Mouse (Mus musculus) heart, embryonic 15.5 days (tissue): ENCODE measurements around the gene Oosp1. TPM values are rescaled to one million over a fixed set of nuclear protein-coding genes. Genes with fewer than 3 reads are reported as not detected.

ENCODE experiments used
- ATAC-seq: fragments of 200-750 bp; cut with Nextera tagmentation; replicated peaks from 2 replicates; pipeline ENCODE4 v1.8.0; 2017; ENCODE audit warnings: low read depth, moderate TSS enrichment; ENCODE audit not compliant: insufficient number of reproducible peaks, insufficient read depth, low FRiP score
- H3K27ac ChIP-seq: fragments of 300-500 bp; sonication (generic); 2 replicates; pipeline ENCODE4 v1.5.1; 2015; ENCODE audit warnings: mild to moderate bottlenecking, inconsistent platforms
- H3K27me3 ChIP-seq: fragments of 300-500 bp; sonication (generic); 2 replicates; pipeline ENCODE4 v1.6.1; 2015; ENCODE audit warnings: inconsistent platforms
- H3K36me3 ChIP-seq: fragments of 300-500 bp; sonication (generic); 2 replicates; pipeline ENCODE4 v1.6.1; 2015; ENCODE audit warnings: mild to moderate bottlenecking, inconsistent platforms
- H3K4me1 ChIP-seq: fragments of 300-500 bp; sonication (generic); replicated peaks from 2 replicates; pipeline ENCODE4 v1.6.1; 2015; ENCODE audit warnings: inconsistent platforms
- H3K4me2 ChIP-seq: fragments of 300-500 bp; sonication (generic); 2 replicates; pipeline ENCODE4 v1.6.1; 2015; ENCODE audit warnings: inconsistent platforms, mild to moderate bottlenecking, moderate library complexity
- H3K4me3 ChIP-seq: fragments of 300-500 bp; sonication (generic); 2 replicates; pipeline ENCODE4 v1.5.1; 2015; ENCODE audit warnings: mild to moderate bottlenecking, inconsistent platforms
- H3K9ac ChIP-seq: fragments of 300-500 bp; sonication (generic); 2 replicates; pipeline ENCODE4 v1.6.1; 2015; ENCODE audit warnings: mild to moderate bottlenecking, inconsistent platforms
- H3K9me3 ChIP-seq: fragments of 300-500 bp; sonication (generic); replicated peaks from 2 replicates; pipeline ENCODE4 v1.6.1; 2016; ENCODE audit warnings: inconsistent platforms
- WGBS: fragments of 180-500 bp; shearing (Covaris S2); methylation state at CpG from one replicate; pipeline ENCODE4 v1.1.7; 2015; ENCODE audit warnings: mixed read lengths; 5-methylcytosine and 5-hydroxymethylcytosine counted together
- polyA plus RNA-seq: library from polyadenylated mRNA; unstranded; fragments of >200 nt; fragmentation: Nextera tagmentation; extraction: Ambion mirVana; gene quantifications from 2 replicates; pipeline ENCODE4 v1.2.1, GENCODE M21; 2015

Gene Oosp1
- polyA plus RNA-seq, 1 experiment from 2014 or later, result not detected

- Histone ChIP-seq H3K27ac (no peak overlapping the region), H3K4me3 (no peak overlapping the region), H3K4me2 (no peak overlapping the region), H3K9me3 (no peaks in the 10 kb centered on the region), H3K4me1 (no peaks in the 10 kb centered on the region), H3K36me3 (no peaks in the 10 kb centered on the region), H3K9ac (no peak overlapping the region), H3K27me3 (no peaks in the 10 kb centered on the region)
- ATAC-seq, result no peak
Measured at GRCm38 (mm10) chr19:11661562-11661961, 29.4 kb downstream of the Oosp1 start.

- H3K9ac ChIP-seq, result no peak within 1 kb of the TSS
- H3K4me3 ChIP-seq, result no peak within 1 kb of the TSS
- ATAC-seq, result no peak
- H3K4me2 ChIP-seq, result no peak within 1 kb of the TSS
- H3K4me1 ChIP-seq, result no peaks in the 10 kb centered on the region
- H3K36me3 ChIP-seq, result no peaks in the 10 kb centered on the region
- H3K27ac ChIP-seq, result no peak within 1 kb of the TSS
- no peaks in the 10 kb centered on the region for H3K9me3 ChIP-seq
- no peaks in the 10 kb centered on the region for H3K27me3 ChIP-seq
- WGBS, result 82% methylated on average over 5 of the region's 5 CpGs
Measured at GRCm38 (mm10) chr19:11660459-11660858, 30.5 kb downstream of the Oosp1 start, which contains the start of gene Oosp2. Oosp2 (minus strand) TSS chr19:11660559.

DNA sequence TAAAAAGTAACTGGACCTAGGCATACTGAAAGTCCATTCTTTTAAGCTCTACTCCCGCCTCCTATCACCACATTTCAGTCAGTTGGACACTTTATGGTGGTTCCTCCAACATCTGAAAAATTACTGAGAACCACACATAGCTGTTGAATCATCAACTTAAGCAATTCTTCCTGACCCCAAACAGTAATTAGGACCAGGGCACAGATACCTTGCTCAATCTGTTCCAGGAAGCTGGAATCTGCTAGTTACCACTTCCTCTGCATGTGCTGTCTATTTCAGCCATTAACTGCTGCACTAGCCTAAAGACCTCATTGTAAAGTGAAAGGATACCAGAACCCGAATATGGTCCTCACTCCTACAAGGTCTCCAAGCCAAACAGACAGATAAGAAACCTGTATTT is 31.8 kb downstream of the Oosp1 start:
- ATAC-seq, result no peak
- WGBS, result 57% methylated on average over 2 of the region's 2 CpGs
- no peaks in the 10 kb centered on the region for H3K4me1 ChIP-seq
- H3K36me3 ChIP-seq, result no peaks in the 10 kb centered on the region
- no peaks in the 10 kb centered on the region for H3K9me3 ChIP-seq
- no peak overlapping the region for H3K4me3 ChIP-seq
- H3K27ac ChIP-seq, result no peak overlapping the region
- no peak overlapping the region for H3K9ac ChIP-seq
- no peaks in the 10 kb centered on the region for H3K27me3 ChIP-seq
- no peak overlapping the region for H3K4me2 ChIP-seq

GRCm38 (mm10) chr19:11649564-11649963 is 41.4 kb downstream of the Oosp1 start:
- H3K4me1 ChIP-seq, result no peaks in the 10 kb centered on the region
- H3K27me3 ChIP-seq, result no peaks in the 10 kb centered on the region
- no peak for ATAC-seq
- 68% methylated on average over 4 of the region's 4 CpGs for WGBS
- H3K9me3 ChIP-seq, result no peaks in the 10 kb centered on the region
- no peaks in the 10 kb centered on the region for H3K36me3 ChIP-seq
- H3K4me2 ChIP-seq, result no peak overlapping the region
- H3K4me3 ChIP-seq, result no peak overlapping the region
- no peak overlapping the region for H3K27ac ChIP-seq
- no peak overlapping the region for H3K9ac ChIP-seq

DNA sequence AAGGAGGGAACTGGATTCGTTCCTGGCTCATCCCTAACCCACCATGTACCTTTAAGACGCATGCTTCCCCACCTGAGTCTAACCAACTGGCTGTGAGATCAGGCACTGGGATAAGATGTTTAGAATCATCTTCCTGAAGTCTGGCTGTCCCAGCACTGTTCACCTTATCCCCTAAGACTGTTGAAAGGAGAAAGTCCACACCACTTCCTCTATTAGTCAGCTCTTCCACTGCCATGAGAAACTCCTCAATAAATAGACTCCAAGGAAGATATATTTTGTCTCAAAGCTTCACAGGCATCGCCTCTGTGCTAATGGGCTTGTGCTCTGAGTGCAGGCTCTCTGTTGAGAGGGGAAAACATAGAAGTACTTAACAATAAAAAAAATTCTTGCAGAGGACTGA is 44.8 kb downstream of the Oosp1 start:
- Histone ChIP-seq H3K27ac (no peak overlapping the region), H3K4me1 (no peaks in the 10 kb centered on the region), H3K36me3 (no peaks in the 10 kb centered on the region), H3K9me3 (no peaks in the 10 kb centered on the region), H3K4me2 (no peak overlapping the region), H3K27me3 (no peaks in the 10 kb centered on the region), H3K4me3 (no peak overlapping the region), H3K9ac (no peak overlapping the region)
- no peak for ATAC-seq
- WGBS, result 74% methylated on average over 3 of the region's 3 CpGs

GRCm38 (mm10) chr19:11640732-11641131 is 50.2 kb downstream of the Oosp1 start, which contains the start of gene Ms4a3:
Ms4a3 (minus strand) TSS chr19:11640851.
- H3K4me1 ChIP-seq, result no peaks in the 10 kb centered on the region
- no peak within 1 kb of the TSS for H3K9ac ChIP-seq
- WGBS, result 67% methylated on average over 1 of the region's 1 CpGs
- no peak for ATAC-seq
- H3K9me3 ChIP-seq, result no peaks in the 10 kb centered on the region
- no peak within 1 kb of the TSS for H3K27ac ChIP-seq
- H3K4me2 ChIP-seq, result no peak within 1 kb of the TSS
- no peak within 1 kb of the TSS for H3K4me3 ChIP-seq
- no peaks in the 10 kb centered on the region for H3K27me3 ChIP-seq
- no peaks in the 10 kb centered on the region for H3K36me3 ChIP-seq

DNA sequence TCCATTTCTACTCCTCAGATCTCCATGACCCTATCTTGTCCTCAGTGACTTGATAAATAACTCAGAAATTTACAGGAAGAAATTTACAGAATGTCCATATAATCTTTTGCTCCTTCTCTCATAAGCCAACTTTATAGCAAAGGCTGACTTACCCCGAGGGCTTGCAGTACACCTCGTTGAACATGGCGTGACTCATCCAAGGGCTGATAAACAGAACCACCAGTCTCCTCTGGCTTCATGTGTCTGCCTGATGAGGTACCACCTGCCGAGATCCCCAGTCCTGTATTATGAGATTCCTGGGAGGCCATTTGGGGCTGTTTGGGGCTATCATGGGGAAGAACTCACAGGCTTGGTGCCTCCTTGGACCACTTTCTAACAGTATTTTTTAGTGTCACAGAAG is 51.9 kb downstream of the Oosp1 start:
- ATAC-seq, result no peak
- no peak overlapping the region for H3K9ac ChIP-seq
- 59% methylated on average over 4 of the region's 4 CpGs for WGBS

DNA sequence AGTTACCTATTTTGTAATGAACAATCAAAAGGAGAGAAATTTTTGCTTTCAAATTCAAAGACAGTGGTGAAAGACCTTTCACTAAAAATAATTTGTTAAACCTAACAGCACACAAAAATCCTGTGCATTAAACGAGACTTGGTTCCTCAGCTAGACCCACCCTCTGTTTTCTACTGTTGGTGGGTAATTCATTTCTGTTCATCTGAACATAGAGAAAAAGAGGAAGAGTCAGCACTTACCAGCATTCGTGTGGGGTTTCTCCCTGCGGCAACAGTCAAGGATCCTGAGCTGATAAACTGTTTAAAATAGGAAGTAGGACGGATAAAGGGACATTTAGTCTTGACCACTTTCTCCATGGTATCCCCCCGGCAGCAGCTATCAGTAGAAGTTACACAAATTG is 55.4 kb downstream of the Oosp1 start:
- Histone ChIP-seq H3K4me2 (no peak overlapping the region), H3K27ac (no peak overlapping the region), H3K9me3 (no peaks in the 10 kb centered on the region), H3K27me3 (no peaks in the 10 kb centered on the region), H3K9ac (no peak overlapping the region), H3K36me3 (no peaks in the 10 kb centered on the region), H3K4me1 (no peaks in the 10 kb centered on the region), H3K4me3 (no peak overlapping the region)
- ATAC-seq, result no peak
- WGBS, result 38% methylated on average over 5 of the region's 5 CpGs

More for the DNA sequence above, 51.9 kb downstream of the Oosp1 start:
- Histone ChIP-seq H3K4me3 (no peak overlapping the region), H3K4me1 (no peaks in the 10 kb centered on the region), H3K9me3 (no peaks in the 10 kb centered on the region), H3K27ac (no peak overlapping the region), H3K4me2 (no peak overlapping the region), H3K36me3 (no peaks in the 10 kb centered on the region), H3K27me3 (no peaks in the 10 kb centered on the region)

GRCm38 (mm10) chr19:11634330-11634729 is 56.6 kb downstream of the Oosp1 start:
- Histone ChIP-seq H3K27me3 (no peaks in the 10 kb centered on the region), H3K4me2 (no peak overlapping the region), H3K4me1 (no peaks in the 10 kb centered on the region), H3K9ac (no peak overlapping the region), H3K4me3 (no peak overlapping the region), H3K27ac (no peak overlapping the region), H3K36me3 (no peaks in the 10 kb centered on the region), H3K9me3 (no peaks in the 10 kb centered on the region)
- 56% methylated on average over 2 of the region's 2 CpGs for WGBS
- ATAC-seq, result no peak

DNA sequence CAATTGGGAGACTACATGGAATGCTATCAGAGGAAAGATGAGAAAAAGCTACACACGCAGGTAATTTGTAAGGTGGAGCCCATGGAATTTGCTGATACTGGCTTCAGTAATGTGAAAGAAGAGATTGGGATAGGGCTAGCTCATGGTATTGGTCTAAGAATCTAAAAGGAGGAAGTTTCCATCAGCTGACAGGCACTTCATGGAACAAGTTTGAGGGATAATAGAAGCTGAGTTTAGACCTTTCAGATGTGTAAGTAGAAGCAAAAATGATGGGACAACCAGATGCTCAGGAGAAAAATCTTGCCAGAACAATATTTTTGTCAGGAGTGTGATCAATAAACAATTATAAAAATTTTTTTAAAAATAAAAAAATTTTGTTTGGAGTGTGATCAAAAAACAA is 57.2 kb downstream of the Oosp1 start:
- no peaks in the 10 kb centered on the region for H3K4me1 ChIP-seq
- ATAC-seq, result no peak
- 69% methylated on average over 1 of the region's 1 CpGs for WGBS
- H3K27me3 ChIP-seq, result no peaks in the 10 kb centered on the region
- H3K36me3 ChIP-seq, result no peaks in the 10 kb centered on the region
- no peaks in the 10 kb centered on the region for H3K9me3 ChIP-seq
- H3K27ac ChIP-seq, result no peak overlapping the region
- H3K4me2 ChIP-seq, result no peak overlapping the region
- no peak overlapping the region for H3K9ac ChIP-seq
- no peak overlapping the region for H3K4me3 ChIP-seq

DNA sequence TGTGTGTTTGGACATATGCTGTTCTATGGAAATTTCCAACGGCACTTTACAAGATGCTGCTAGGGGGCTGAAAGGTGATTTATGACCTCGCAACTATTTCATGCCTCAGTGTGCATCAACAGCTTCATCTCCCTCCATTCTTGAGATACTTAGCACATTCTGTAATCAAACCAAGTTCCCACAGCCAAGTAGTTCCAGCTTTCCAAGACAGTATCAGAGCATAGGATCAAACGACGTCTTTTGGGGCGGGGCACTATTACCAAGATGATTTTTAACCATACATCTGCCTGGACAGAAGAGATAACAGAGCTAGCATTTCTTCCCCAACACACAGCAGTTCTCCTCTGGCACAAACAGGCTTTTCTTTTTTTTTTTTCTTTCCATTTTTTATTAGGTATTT is 65.7 kb downstream of the Oosp1 start:
- ATAC-seq, result no peak
- H3K9ac ChIP-seq, result no peak overlapping the region

DNA sequence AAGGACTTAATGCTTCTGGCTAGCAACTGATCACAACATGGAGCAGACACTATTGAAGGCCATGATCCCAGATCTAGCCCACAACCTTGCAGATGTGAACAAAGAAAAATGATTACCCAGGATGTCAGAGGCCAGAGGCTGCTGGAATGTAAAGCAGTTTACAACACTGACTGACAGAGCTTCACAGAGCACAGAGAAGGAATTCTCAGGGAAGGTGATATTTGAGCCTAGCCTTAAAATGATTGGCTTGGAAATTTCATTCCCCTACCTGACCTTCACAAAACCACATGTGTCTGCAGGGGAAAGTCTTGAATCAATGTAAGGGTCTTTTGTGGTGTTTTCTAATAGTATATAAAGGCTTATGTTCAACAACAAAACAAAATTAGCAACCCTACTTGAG is 66.2 kb downstream of the Oosp1 start:
- Histone ChIP-seq H3K4me2 (no peak overlapping the region), H3K4me1 (no peaks in the 10 kb centered on the region), H3K27me3 (no peaks in the 10 kb centered on the region), H3K9ac (no peak overlapping the region), H3K4me3 (no peak overlapping the region), H3K9me3 (no peaks in the 10 kb centered on the region), H3K36me3 (no peaks in the 10 kb centered on the region), H3K27ac (no peak overlapping the region)
- ATAC-seq, result no peak

More for the DNA sequence above, 65.7 kb downstream of the Oosp1 start:
- no peaks in the 10 kb centered on the region for H3K27me3 ChIP-seq
- 55% methylated on average over 5 of the region's 5 CpGs for WGBS
- H3K4me2 ChIP-seq, result no peak overlapping the region
- no peaks in the 10 kb centered on the region for H3K36me3 ChIP-seq
- no peaks in the 10 kb centered on the region for H3K9me3 ChIP-seq
- H3K27ac ChIP-seq, result no peak overlapping the region
- H3K4me1 ChIP-seq, result no peaks in the 10 kb centered on the region
- H3K4me3 ChIP-seq, result no peak overlapping the region
